Mouse (Mus musculus) limb, embryonic 14.5 days (tissue): ENCODE data around the gene Henmt1. TPM values are rescaled to one million over a fixed set of nuclear protein-coding genes. Genes with fewer than 3 reads are reported as not detected.

Source experiments
- ATAC-seq: fragments of 200-750 bp; cut with Nextera tagmentation; 2 replicates; pipeline ENCODE4 v1.8.0; 2017; ENCODE audit warnings: low read depth, moderate number of reproducible peaks, moderate TSS enrichment; ENCODE audit not compliant: low FRiP score
- DNase-seq: peaks from one replicate; pipeline ENCODE4 v3.0.0-alpha.2; 2015; ENCODE audit warnings: low spot score
- H3K27ac ChIP-seq: fragments of 300-500 bp; sonication (generic); replicated peaks from 2 replicates; pipeline ENCODE4 v1.5.1; 2014; ENCODE audit warnings: low read depth, mild to moderate bottlenecking, low read length, moderate library complexity, mixed read lengths
- H3K27me3 ChIP-seq: fragments of 300-500 bp; sonication (generic); 2 replicates; pipeline ENCODE4 v1.6.1; 2014; ENCODE audit warnings: low read length, mixed read lengths; ENCODE audit not compliant: control insufficient read depth, insufficient read depth
- H3K36me3 ChIP-seq: fragments of 300-500 bp; sonication (generic); 2 replicates; pipeline ENCODE4 v1.6.1; 2014; ENCODE audit warnings: mild to moderate bottlenecking, low read length, moderate library complexity, mixed read lengths; ENCODE audit not compliant: control insufficient read depth, insufficient read depth
- H3K4me1 ChIP-seq: fragments of 300-500 bp; sonication (generic); 2 replicates; pipeline ENCODE4 v1.6.1; 2014; ENCODE audit warnings: antibody characterized with exemption, low read length, mixed read lengths; ENCODE audit not compliant: control insufficient read depth, insufficient read depth
- H3K4me2 ChIP-seq: fragments of 300-500 bp; sonication (generic); replicated peaks from 2 replicates; pipeline ENCODE4 v1.6.1; 2014; ENCODE audit warnings: low read depth, mild to moderate bottlenecking, low read length, moderate library complexity; ENCODE audit not compliant: severe bottlenecking
- H3K4me3 ChIP-seq: fragments of 300-500 bp; sonication (generic); replicated peaks from 2 replicates; pipeline ENCODE4 v1.5.1; 2014; ENCODE audit warnings: low read length
- H3K9ac ChIP-seq: fragments of 300-500 bp; sonication (generic); 2 replicates; pipeline ENCODE4 v1.6.1; 2014; ENCODE audit warnings: mild to moderate bottlenecking, low read depth, low read length, moderate library complexity; ENCODE audit not compliant: severe bottlenecking
- H3K9me3 ChIP-seq: fragments of 300-500 bp; sonication (generic); 2 replicates; pipeline ENCODE4 v1.6.1; 2016; ENCODE audit warnings: low read length; ENCODE audit not compliant: control insufficient read depth
- POLR2A ChIP-seq: fragments of 200-500 bp; IDR thresholded peaks from 2 replicates; pipeline ENCODE4 v1.8.0; 2012; ENCODE audit warnings: inconsistent platforms, mild to moderate bottlenecking, moderate library complexity, borderline replicate concordance; ENCODE audit not compliant: insufficient read depth, insufficient read length; ENCODE audit errors: extremely low read depth
- WGBS: fragments of 180-500 bp; shearing (Covaris S2); extraction: QIAGEN DNeasy Blood & Tissue Kit; methylation state at CpG from one replicate; pipeline ENCODE4 v1.1.7; 2014; 5-methylcytosine and 5-hydroxymethylcytosine counted together
- polyA plus RNA-seq, 2 experiments: library from polyadenylated mRNA; depleted of rRNA in 1 of 2; stranded (reverse) in 1 of 2; unstranded in 1 of 2; fragments of >200 nt; fragmentation: Nextera tagmentation in 1 of 2; extraction: Ambion mirVana in 1 of 2; gene quantifications; 2 replicates each; pipeline versions ENCODE4 v1.2.1 to v1.2.3; 2012 to 2014

The Henmt1 gene
- polyA plus RNA-seq, 2 experiments, result 0.33 to 0.78 TPM

DNA sequence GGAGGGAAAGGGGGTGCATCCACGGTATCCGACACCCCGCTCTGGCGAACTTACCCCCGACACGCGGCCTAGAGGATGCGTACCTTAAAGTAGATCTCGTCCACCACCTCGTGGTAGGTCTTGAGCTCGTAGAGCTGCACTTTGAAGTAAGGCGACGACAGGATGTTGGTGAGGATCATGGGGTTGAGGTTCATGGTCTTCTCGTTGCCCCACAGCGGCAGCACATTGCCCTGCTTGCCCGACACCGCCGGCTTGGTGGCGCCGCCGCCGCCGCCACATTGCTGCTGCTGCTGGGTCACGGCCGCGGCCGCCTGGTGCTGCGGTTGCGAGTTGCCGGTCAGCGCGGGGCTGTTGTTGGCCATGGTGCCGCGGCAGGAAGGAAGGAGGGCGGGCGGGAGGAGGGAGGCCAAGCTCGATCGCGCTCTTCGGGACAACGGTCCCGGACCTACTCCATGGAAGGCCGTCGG is 28.6 kb upstream of the Henmt1 start:
- H3K27ac ChIP-seq, result peak overlapping the region; percentile 98
- H3K9me3 ChIP-seq, result no peaks in the 10 kb centered on the region
- peak overlapping the region; percentile 93 for H3K4me3 ChIP-seq
- WGBS, result 4% methylated on average over 41 of the region's 44 CpGs
- peaks cover 5% of the 10 kb centered on the region; the same call in 1 of the 2 replicates for H3K4me1 ChIP-seq
- peak overlapping the region; percentile 71 for H3K4me2 ChIP-seq
- H3K36me3 ChIP-seq, result peaks cover 23% of the 10 kb centered on the region
- no peak for TF ChIP-seq POLR2A
- no peaks in the 10 kb centered on the region for H3K27me3 ChIP-seq
- peak; percentile 72 for DNase-seq
- peak overlapping the region; percentile 87 for H3K9ac ChIP-seq
- ATAC-seq, result peak; percentile 86

DNA sequence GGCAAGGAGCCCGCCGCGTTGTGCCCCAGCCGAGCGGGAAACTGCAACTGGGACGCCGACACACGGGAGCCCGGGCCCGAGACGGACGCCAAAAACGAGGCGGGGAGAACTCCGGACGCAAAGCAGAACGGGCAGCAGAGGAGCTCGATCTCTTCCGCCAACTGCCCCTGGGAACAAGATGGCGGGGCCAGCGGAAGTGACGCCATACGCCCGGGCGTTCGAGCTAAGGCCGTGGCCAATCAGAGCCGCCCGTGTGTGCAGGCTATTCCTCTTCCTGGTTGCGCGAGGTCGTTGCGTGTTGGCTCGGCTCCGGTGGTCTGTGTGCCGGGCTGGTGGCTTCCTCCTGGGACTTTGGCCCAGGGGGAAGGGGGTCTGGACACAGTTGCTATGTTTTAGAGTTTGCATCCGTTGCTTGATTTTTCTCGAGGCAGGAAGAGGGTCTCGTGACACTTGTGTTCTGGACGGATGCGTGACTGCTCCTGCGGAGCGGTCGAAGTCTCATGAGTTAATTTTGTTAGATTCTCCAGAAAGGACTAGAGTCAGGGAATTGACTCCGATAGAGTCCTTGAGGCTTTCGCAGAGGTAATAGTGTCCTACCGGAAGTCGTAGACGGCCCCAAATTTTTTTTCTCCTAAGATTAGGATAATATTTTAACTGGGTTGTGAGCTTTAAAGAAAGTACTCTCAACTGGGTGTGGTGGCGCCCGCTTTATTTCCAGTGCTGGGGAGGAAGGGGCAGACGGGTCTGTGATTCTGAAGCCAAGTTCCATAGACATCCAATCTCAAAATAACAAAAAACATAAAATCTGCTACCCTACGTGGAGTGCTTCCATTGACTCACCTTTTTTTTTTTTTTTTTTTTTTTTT is 27.9 kb upstream of the Henmt1 start, which contains the start of gene Prpf38b:
Prpf38b (minus strand) TSS at position 180 of the 866 bp plus-strand sequence.
- DNase-seq, result peak; percentile 98
- Histone ChIP-seq H3K27me3 (no peaks in the 10 kb centered on the region), H3K4me1 (peaks cover 5% of the 10 kb centered on the region; the same call in 1 of the 2 replicates), H3K9ac (peak within 1 kb of the TSS; percentile 87), H3K4me3 (peak within 1 kb of the TSS; percentile 93), H3K4me2 (peak within 1 kb of the TSS; percentile 71), H3K9me3 (no peaks in the 10 kb centered on the region), H3K27ac (peak within 1 kb of the TSS; percentile 98), H3K36me3 (peaks cover 17% of the 10 kb centered on the region; the same call in 1 of the 2 replicates)
- peak; percentile 98 for ATAC-seq
- under 1% methylated on average over 50 of the region's 53 CpGs for WGBS
- TF ChIP-seq POLR2A, result peak; percentile 87; the same call in 1 of the 2 replicates

DNA sequence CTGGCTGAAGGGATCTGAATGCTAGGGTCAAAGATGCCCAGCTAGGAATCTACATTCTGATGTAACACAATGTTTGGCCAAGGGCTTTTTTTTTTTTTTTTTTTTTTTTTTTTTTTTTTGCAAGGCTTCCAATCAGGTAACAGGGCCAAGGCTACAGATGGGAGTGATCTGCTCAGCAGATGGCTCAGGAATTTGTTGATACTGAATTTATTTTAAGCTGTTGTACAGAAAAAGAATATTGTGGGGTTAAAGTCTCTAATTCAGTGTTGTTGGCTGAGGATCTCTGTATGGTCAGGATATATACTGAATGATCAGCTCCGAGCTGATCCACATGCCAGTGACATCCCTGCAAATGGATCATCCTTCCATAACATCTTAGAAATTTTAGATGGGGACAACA is 23.7 kb upstream of the Henmt1 start:
- Histone ChIP-seq H3K9me3 (no peaks in the 10 kb centered on the region), H3K36me3 (no peaks in the 10 kb centered on the region), H3K27ac (no peak overlapping the region), H3K4me3 (no peak overlapping the region), H3K4me1 (no peaks in the 10 kb centered on the region), H3K9ac (no peak overlapping the region), H3K27me3 (no peaks in the 10 kb centered on the region), H3K4me2 (no peak overlapping the region)
- no peak for DNase-seq
- no peak for ATAC-seq
- 79% methylated on average over 1 of the region's 1 CpGs for WGBS
- TF ChIP-seq POLR2A, result no peak

DNA sequence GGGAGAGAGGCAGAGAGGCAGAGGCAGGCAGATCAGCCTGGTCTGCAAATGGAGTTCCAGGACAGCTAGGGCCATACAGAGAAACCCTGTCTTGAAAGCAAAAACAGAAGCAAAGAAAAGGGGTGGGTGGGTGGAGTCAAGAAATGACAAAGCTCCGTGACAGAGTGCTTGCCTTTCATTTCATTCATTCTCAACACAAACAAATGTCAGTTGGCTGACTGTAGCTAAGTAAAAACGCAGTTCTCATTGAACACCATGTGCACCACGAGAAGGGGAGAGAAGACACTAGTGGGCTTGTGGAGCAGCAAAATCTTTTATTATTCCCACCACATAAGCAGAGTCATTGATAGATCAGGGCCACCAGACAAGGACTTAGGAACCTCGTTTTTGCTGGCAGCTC is 22.8 kb upstream of the Henmt1 start:
- H3K36me3 ChIP-seq, result no peaks in the 10 kb centered on the region
- WGBS, result 60% methylated on average over 4 of the region's 4 CpGs
- ATAC-seq (no peak), DNase-seq (no peak)
- no peaks in the 10 kb centered on the region for H3K27me3 ChIP-seq
- H3K27ac ChIP-seq, result no peak overlapping the region
- no peak for TF ChIP-seq POLR2A
- no peaks in the 10 kb centered on the region for H3K4me1 ChIP-seq
- H3K4me2 ChIP-seq, result no peak overlapping the region
- no peaks in the 10 kb centered on the region for H3K9me3 ChIP-seq
- H3K4me3 ChIP-seq, result no peak overlapping the region
- no peak overlapping the region for H3K9ac ChIP-seq

- DNase-seq (no peak), ATAC-seq (no peak)
- TF ChIP-seq POLR2A, result no peak
- H3K4me1 ChIP-seq, result no peaks in the 10 kb centered on the region
- no peak overlapping the region for H3K27ac ChIP-seq
- 70% methylated on average over 3 of the region's 3 CpGs for WGBS
- H3K36me3 ChIP-seq, result no peaks in the 10 kb centered on the region
- no peak overlapping the region for H3K9ac ChIP-seq
- no peak overlapping the region for H3K4me3 ChIP-seq
- no peaks in the 10 kb centered on the region for H3K27me3 ChIP-seq
- no peaks in the 10 kb centered on the region for H3K9me3 ChIP-seq
- H3K4me2 ChIP-seq, result no peak overlapping the region
Measured at GRCm38 (mm10) chr3:108917986-108918385, 21.7 kb upstream of the Henmt1 start.
